27 mouse cellular contexts compared by ENCODE assay signal in genomic region chr1:193572411-193572810, GRCm38 (mm10).
DNase-seq lines count a peak whose midpoint lies in the region; ATAC-seq lines count a peak whose summit lies in the region.
"Had no signal": no experiment of that assay in that cellular context is flagged by ENCODE, and none has a peak within 500 bp of the region (broad histone marks: within the 10 kb centered on the region; RNA-seq: fewer than 3 reads in every experiment).

No protein-coding gene starts in this region.

- no peaks in the 10 kb centered on the region for H3K27me3 ChIP-seq in hindbrain, embryonic 11.5 days (ENCODE audit: control insufficient read depth, insufficient read depth, low read length)
- H3K27me3 ChIP-seq: embryonic facial prominence, embryonic 15.5 days; heart, embryonic 15.5 days; hindbrain, embryonic 13.5 days; intestine, embryonic 15.5 days; Patski had no signal

- DNase-seq in heart, adult 11 months: peak; percentile 42
- no peak for DNase-seq in heart, postnatal 14 days
- peak; percentile 50 for DNase-seq in NIH3T3 (ENCODE audit: low read depth)
- peak; percentile 19 for DNase-seq in adrenal gland, adult 8-10 months
- DNase-seq in adrenal gland, postnatal 25 days: peak; percentile 6
- DNase-seq in cerebellum, adult 11 months: no peak
- no peak for DNase-seq in kidney, adult 8-10 months
- DNase-seq in hindbrain, embryonic 11.5 days (ENCODE audit: low spot score): no peak
- DNase-seq: cerebellum, adult 11-12 months; cerebellum, adult 9-10 months; forebrain, postnatal 0 days; gastrocnemius, adult 2 months; gastrocnemius, postnatal 14 days; heart, adult 18-20 months; heart, postnatal 10 days; heart, postnatal 4 days; kidney, adult 11 months; kidney, adult 9 months had no signal

- H3K36me3 ChIP-seq in hindbrain, embryonic 11.5 days (ENCODE audit: control insufficient read depth, insufficient read depth, low read length): no peaks in the 10 kb centered on the region
- H3K36me3 ChIP-seq: embryonic facial prominence, embryonic 12.5 days; embryonic facial prominence, embryonic 15.5 days; heart, embryonic 12.5 days; heart, embryonic 15.5 days; hindbrain, embryonic 13.5 days; intestine, embryonic 15.5 days had no signal

- no peak for ATAC-seq in hindbrain, embryonic 11.5 days (ENCODE audit: low FRiP score)
- ATAC-seq: forebrain, embryonic 14.5 days; forebrain, postnatal 0 days; hindbrain, embryonic 16.5 days; intestine, embryonic 15.5 days; Patski had no signal

- H3K9me3 ChIP-seq in hindbrain, embryonic 11.5 days (ENCODE audit: control insufficient read depth, low read length): no peaks in the 10 kb centered on the region
- H3K9me3 ChIP-seq: embryonic facial prominence, embryonic 12.5 days; embryonic facial prominence, embryonic 15.5 days; heart, embryonic 12.5 days; heart, embryonic 15.5 days; hindbrain, embryonic 13.5 days; intestine, embryonic 15.5 days had no signal

- H3K4me3 ChIP-seq in hindbrain, embryonic 11.5 days (ENCODE audit: low read depth, low read length): no peak overlapping the region
- H3K4me3 ChIP-seq: embryonic facial prominence, embryonic 12.5 days; embryonic facial prominence, embryonic 15.5 days; gastrocnemius, adult 2 months; heart, embryonic 12.5 days; heart, embryonic 15.5 days; hindbrain, embryonic 13.5 days; intestine, embryonic 15.5 days had no signal

- H3K4me2 ChIP-seq in hindbrain, embryonic 11.5 days (replicated peaks; ENCODE audit: low read depth, low read length): no peak overlapping the region
- H3K4me2 ChIP-seq: embryonic facial prominence, embryonic 12.5 days; embryonic facial prominence, embryonic 15.5 days; heart, embryonic 12.5 days; heart, embryonic 15.5 days; hindbrain, embryonic 13.5 days; intestine, embryonic 15.5 days had no signal

- no peak overlapping the region for H3K9ac ChIP-seq in hindbrain, embryonic 11.5 days (ENCODE audit: low read depth, low read length)
- H3K9ac ChIP-seq: embryonic facial prominence, embryonic 12.5 days; embryonic facial prominence, embryonic 15.5 days; forebrain, postnatal 0 days; heart, embryonic 12.5 days; heart, embryonic 15.5 days; hindbrain, embryonic 13.5 days; intestine, embryonic 15.5 days had no signal

- no peak overlapping the region for H3K27ac ChIP-seq in hindbrain, embryonic 11.5 days (ENCODE audit: low read depth, low read length)
- H3K27ac ChIP-seq: embryonic facial prominence, embryonic 12.5 days; embryonic facial prominence, embryonic 15.5 days; gastrocnemius, adult 2 months; heart, embryonic 15.5 days; hindbrain, embryonic 13.5 days; intestine, embryonic 15.5 days had no signal

- intact Hi-C loops in heart, postnatal 14 days (cut with DNase I): loop anchor here (10.0 kb wide), 1 partner anchor 652 kb away; no protein-coding TSS in a partner anchor

- no peaks in the 10 kb centered on the region for H3K4me1 ChIP-seq in hindbrain, embryonic 11.5 days (replicated peaks; ENCODE audit: control insufficient read depth, insufficient read depth, low read length)
- H3K4me1 ChIP-seq: heart, embryonic 12.5 days; intestine, embryonic 15.5 days had no signal

- 98% methylated on average over 3 of the region's 3 CpGs for WGBS in hindbrain, embryonic 11.5 days

Comparison
In these comparisons a context has a peak if more than half of its experiments do, and no peak if none do; other contexts are left out.
1. DNase-seq: peak in heart, adult 11 months (single experiment), NIH3T3 (single experiment), adrenal gland, adult 8-10 months (single experiment) and adrenal gland, postnatal 25 days (single experiment); none in heart, postnatal 14 days (0 of 2), cerebellum, adult 11 months (single experiment), kidney, adult 8-10 months (0 of 2) and hindbrain, embryonic 11.5 days (single experiment).